Mouse (Mus musculus) kidney, adult 2 months (tissue): ENCODE measurements around the gene Rbm44.

ENCODE experiments used
- CTCF ChIP-seq: fragments of 200-500 bp; conservative IDR thresholded peaks from 2 replicates; pipeline ENCODE4 v1.5.1; 2011; ENCODE audit warnings: low read depth, mild to moderate bottlenecking, control low read depth, low read length, moderate library complexity, mixed read lengths; ENCODE audit not compliant: insufficient read depth, insufficient read length
- POLR2A ChIP-seq: fragments of 200-500 bp; IDR thresholded peaks from one replicate; pipeline ENCODE4 v1.6.1; 2011; ENCODE audit warnings: low read depth, low read length, control low read depth

DNA sequence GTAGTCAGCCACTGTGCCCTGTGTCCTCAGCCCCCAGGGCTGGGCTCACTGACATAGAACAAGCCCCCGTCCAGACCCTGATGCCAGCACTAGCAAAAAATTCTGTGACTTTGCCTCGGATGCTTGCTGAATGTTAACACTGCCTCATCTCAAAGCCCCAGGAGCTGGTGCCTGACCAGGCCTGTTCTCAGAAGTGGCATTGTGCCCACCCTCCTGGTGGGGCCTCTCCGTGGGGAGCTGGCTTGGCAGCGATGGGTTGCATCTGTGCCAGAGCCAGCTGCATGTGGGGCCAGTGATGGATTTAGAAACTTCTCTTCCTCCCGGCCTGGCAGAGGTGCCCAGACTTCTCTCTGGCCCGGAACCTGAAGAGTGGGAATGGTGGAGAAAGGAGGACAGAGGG lies 64.9 kb downstream of the Rbm44 start:
- no peak for TF ChIP-seq POLR2A
- TF ChIP-seq CTCF, result no peak
